Mouse (Mus musculus) forebrain, embryonic 10.5 days (tissue): ENCODE data around the gene Dcx. TPM values are rescaled to one million over a fixed set of nuclear protein-coding genes. Genes with fewer than 3 reads are reported as not detected.

ENCODE experiments used
- DNase-seq: peaks from one replicate; pipeline ENCODE4 v3.0.0-alpha.2; 2017; ENCODE audit warnings: low spot score; ENCODE audit errors: extremely low spot score
- H3K27ac ChIP-seq: fragments of 300-500 bp; sonication (generic); 2 replicates; pipeline ENCODE4 v1.5.1; 2016; ENCODE audit warnings: mild to moderate bottlenecking
- H3K27me3 ChIP-seq: fragments of 300-500 bp; sonication (generic); 2 replicates; pipeline ENCODE4 v1.6.1; 2016; ENCODE audit warnings: mild to moderate bottlenecking; ENCODE audit not compliant: poor library complexity, severe bottlenecking
- H3K36me3 ChIP-seq: fragments of 300-500 bp; sonication (generic); replicated peaks from 2 replicates; pipeline ENCODE4 v1.6.1; 2016; ENCODE audit warnings: mild to moderate bottlenecking, moderate library complexity
- H3K4me1 ChIP-seq: fragments of 300-500 bp; sonication (generic); 2 replicates; pipeline ENCODE4 v1.6.1; 2016
- H3K4me3 ChIP-seq: fragments of 300-500 bp; sonication (generic); 2 replicates; pipeline ENCODE4 v1.5.1; 2016; ENCODE audit warnings: mild to moderate bottlenecking, moderate library complexity
- H3K9me3 ChIP-seq: fragments of 300-500 bp; sonication (generic); 2 replicates; pipeline ENCODE4 v1.6.1; 2016; ENCODE audit warnings: mild to moderate bottlenecking, moderate library complexity
- WGBS: fragments of 180-500 bp; shearing (Covaris S2); methylation state at CpG from one replicate; pipeline ENCODE4 v1.1.7; 2016; 5-methylcytosine and 5-hydroxymethylcytosine counted together
- polyA plus RNA-seq: library from polyadenylated mRNA; unstranded; fragments of >200 nt; fragmentation: Nextera tagmentation; extraction: Ambion mirVana; gene quantifications from 2 replicates; pipeline ENCODE4 v1.2.1, GENCODE M21; 2016

The Dcx gene
- polyA plus RNA-seq, 1 experiment from 2014 or later = 17.4 TPM

GRCm38 (mm10) chrX:143885765-143886164 is 47.3 kb downstream of the Dcx start:
- Histone ChIP-seq H3K36me3 (no peaks in the 10 kb centered on the region), H3K4me1 (no peaks in the 10 kb centered on the region), H3K4me3 (no peak overlapping the region), H3K27me3 (peaks cover 75% of the 10 kb centered on the region), H3K9me3 (no peaks in the 10 kb centered on the region), H3K27ac (no peak overlapping the region)
- WGBS = 64% methylated on average over 4 of the region's 4 CpGs
- no peak for DNase-seq

GRCm38 (mm10) chrX:143884953-143885352 is 48.2 kb downstream of the Dcx start:
- Histone ChIP-seq H3K4me1 (no peaks in the 10 kb centered on the region), H3K4me3 (no peak overlapping the region), H3K36me3 (no peaks in the 10 kb centered on the region), H3K27me3 (peaks cover 78% of the 10 kb centered on the region), H3K9me3 (no peaks in the 10 kb centered on the region), H3K27ac (no peak overlapping the region)
- WGBS = 46% methylated on average over 3 of the region's 3 CpGs
- no peak for DNase-seq

- Histone ChIP-seq H3K4me1 (no peaks in the 10 kb centered on the region), H3K36me3 (no peaks in the 10 kb centered on the region), H3K27ac (no peak overlapping the region), H3K9me3 (no peaks in the 10 kb centered on the region), H3K4me3 (no peak overlapping the region), H3K27me3 (peaks cover 79% of the 10 kb centered on the region)
- no peak for DNase-seq
- 79% methylated on average over 6 of the region's 6 CpGs for WGBS
Measured at GRCm38 (mm10) chrX:143884299-143884698, 48.8 kb downstream of the Dcx start.

GRCm38 (mm10) chrX:143881806-143882468 is 51.2 kb downstream of the Dcx start:
- H3K27ac ChIP-seq = no peak overlapping the region
- 81% methylated on average over 4 of the region's 4 CpGs for WGBS
- peaks cover 77% of the 10 kb centered on the region for H3K27me3 ChIP-seq

GRCm38 (mm10) chrX:143879631-143880030 is 53.5 kb downstream of the Dcx start:
- 89% methylated on average over 3 of the region's 3 CpGs for WGBS
- Histone ChIP-seq H3K27ac (no peak overlapping the region), H3K4me1 (no peaks in the 10 kb centered on the region), H3K4me3 (no peak overlapping the region), H3K27me3 (peaks cover 65% of the 10 kb centered on the region), H3K9me3 (no peaks in the 10 kb centered on the region), H3K36me3 (no peaks in the 10 kb centered on the region)
- no peak for DNase-seq

More at GRCm38 (mm10) chrX:143881806-143882468, 51.2 kb downstream of the Dcx start:
- no peaks in the 10 kb centered on the region for H3K36me3 ChIP-seq
- no peaks in the 10 kb centered on the region for H3K4me1 ChIP-seq
- H3K9me3 ChIP-seq = no peaks in the 10 kb centered on the region
- no peak overlapping the region for H3K4me3 ChIP-seq
- DNase-seq = no peak

- 86% methylated on average over 5 of the region's 5 CpGs for WGBS
- H3K27me3 ChIP-seq = peaks cover 84% of the 10 kb centered on the region
Measured at GRCm38 (mm10) chrX:143867129-143867664, 65.9 kb downstream of the Dcx start.

GRCm38 (mm10) chrX:143851351-143851750 is 81.8 kb downstream of the Dcx start:
- no peak for DNase-seq
- H3K27me3 ChIP-seq = peaks cover 82% of the 10 kb centered on the region
- H3K27ac ChIP-seq = no peak overlapping the region
- H3K36me3 ChIP-seq = no peaks in the 10 kb centered on the region
- no peaks in the 10 kb centered on the region for H3K9me3 ChIP-seq
- 83% methylated on average over 3 of the region's 3 CpGs for WGBS
- no peaks in the 10 kb centered on the region for H3K4me1 ChIP-seq
- no peak overlapping the region for H3K4me3 ChIP-seq

More at GRCm38 (mm10) chrX:143867129-143867664, 65.9 kb downstream of the Dcx start:
- no peak overlapping the region for H3K27ac ChIP-seq
- H3K36me3 ChIP-seq = no peaks in the 10 kb centered on the region
- no peaks in the 10 kb centered on the region for H3K4me1 ChIP-seq
- no peak overlapping the region for H3K4me3 ChIP-seq
- no peak for DNase-seq
- H3K9me3 ChIP-seq = no peaks in the 10 kb centered on the region

- 84% methylated on average over 3 of the region's 3 CpGs for WGBS
- Histone ChIP-seq H3K27me3 (peaks cover 82% of the 10 kb centered on the region), H3K9me3 (no peaks in the 10 kb centered on the region), H3K36me3 (no peaks in the 10 kb centered on the region), H3K4me1 (no peaks in the 10 kb centered on the region), H3K27ac (no peak overlapping the region), H3K4me3 (no peak overlapping the region)
- no peak for DNase-seq
Measured at GRCm38 (mm10) chrX:143849969-143850368, 83.1 kb downstream of the Dcx start.

- peaks cover 74% of the 10 kb centered on the region for H3K27me3 ChIP-seq
- DNase-seq = no peak
- H3K27ac ChIP-seq = no peak overlapping the region
- no peaks in the 10 kb centered on the region for H3K4me1 ChIP-seq
- WGBS = 80% methylated on average over 3 of the region's 3 CpGs
- H3K36me3 ChIP-seq = no peaks in the 10 kb centered on the region
- no peaks in the 10 kb centered on the region for H3K9me3 ChIP-seq
- no peak overlapping the region for H3K4me3 ChIP-seq
Measured at GRCm38 (mm10) chrX:143846637-143847036, 86.5 kb downstream of the Dcx start.

- Histone ChIP-seq H3K9me3 (no peaks in the 10 kb centered on the region), H3K27ac (peak within 1 kb of the TSS; percentile 48; the same call in 1 of the 2 replicates), H3K27me3 (peaks cover 74% of the 10 kb centered on the region), H3K36me3 (no peaks in the 10 kb centered on the region), H3K4me1 (peaks cover 4% of the 10 kb centered on the region; the same call in 1 of the 2 replicates), H3K4me3 (peak within 1 kb of the TSS; percentile 25)
- DNase-seq = peak; percentile 19
- WGBS = 36% methylated on average over 4 of the region's 4 CpGs
Measured at GRCm38 (mm10) chrX:143827212-143827611, 105.9 kb downstream of the Dcx start, which contains the start of gene Capn6. Gene Capn6, minus strand, starts transcription at chrX:143827414.

GRCm38 (mm10) chrX:143826521-143826920 is 106.6 kb downstream of the Dcx start:
- 64% methylated on average over 4 of the region's 4 CpGs for WGBS
- peak overlapping the region; percentile 25 for H3K4me3 ChIP-seq

GRCm38 (mm10) chrX:143818961-143819360 is 114.2 kb downstream of the Dcx start:
- Histone ChIP-seq H3K4me1 (no peaks in the 10 kb centered on the region), H3K9me3 (no peaks in the 10 kb centered on the region), H3K36me3 (no peaks in the 10 kb centered on the region), H3K27me3 (peaks cover 31% of the 10 kb centered on the region), H3K27ac (no peak overlapping the region), H3K4me3 (no peak overlapping the region)
- no peak for DNase-seq
- 95% methylated on average over 2 of the region's 2 CpGs for WGBS

More at GRCm38 (mm10) chrX:143826521-143826920, 106.6 kb downstream of the Dcx start:
- Histone ChIP-seq H3K36me3 (no peaks in the 10 kb centered on the region), H3K27me3 (peaks cover 78% of the 10 kb centered on the region), H3K4me1 (peaks cover 4% of the 10 kb centered on the region; the same call in 1 of the 2 replicates), H3K27ac (peak overlapping the region; percentile 48; the same call in 1 of the 2 replicates), H3K9me3 (no peaks in the 10 kb centered on the region)
- DNase-seq = no peak

- Histone ChIP-seq H3K36me3 (no peaks in the 10 kb centered on the region), H3K4me3 (no peak overlapping the region), H3K27ac (no peak overlapping the region), H3K27me3 (peaks cover 10% of the 10 kb centered on the region), H3K4me1 (no peaks in the 10 kb centered on the region), H3K9me3 (peaks cover 3% of the 10 kb centered on the region; the same call in 1 of the 2 replicates)
- no peak for DNase-seq
- WGBS = 88% methylated on average over 1 of the region's 1 CpGs
Measured at GRCm38 (mm10) chrX:143815948-143816347, 117.2 kb downstream of the Dcx start.
